Mouse (Mus musculus): Measurements from ENCODE around the gene Gm49416. TPM values are rescaled to one million over a fixed set of nuclear protein-coding genes. Genes with fewer than 3 reads are reported as not detected.

The Gm49416 gene
- 2.5 TPM in 1 of 2 replicates, not detected in the other for polyA plus RNA-seq (2014; fragmentation: Nextera tagmentation; extraction: Ambion mirVana)

DNA sequence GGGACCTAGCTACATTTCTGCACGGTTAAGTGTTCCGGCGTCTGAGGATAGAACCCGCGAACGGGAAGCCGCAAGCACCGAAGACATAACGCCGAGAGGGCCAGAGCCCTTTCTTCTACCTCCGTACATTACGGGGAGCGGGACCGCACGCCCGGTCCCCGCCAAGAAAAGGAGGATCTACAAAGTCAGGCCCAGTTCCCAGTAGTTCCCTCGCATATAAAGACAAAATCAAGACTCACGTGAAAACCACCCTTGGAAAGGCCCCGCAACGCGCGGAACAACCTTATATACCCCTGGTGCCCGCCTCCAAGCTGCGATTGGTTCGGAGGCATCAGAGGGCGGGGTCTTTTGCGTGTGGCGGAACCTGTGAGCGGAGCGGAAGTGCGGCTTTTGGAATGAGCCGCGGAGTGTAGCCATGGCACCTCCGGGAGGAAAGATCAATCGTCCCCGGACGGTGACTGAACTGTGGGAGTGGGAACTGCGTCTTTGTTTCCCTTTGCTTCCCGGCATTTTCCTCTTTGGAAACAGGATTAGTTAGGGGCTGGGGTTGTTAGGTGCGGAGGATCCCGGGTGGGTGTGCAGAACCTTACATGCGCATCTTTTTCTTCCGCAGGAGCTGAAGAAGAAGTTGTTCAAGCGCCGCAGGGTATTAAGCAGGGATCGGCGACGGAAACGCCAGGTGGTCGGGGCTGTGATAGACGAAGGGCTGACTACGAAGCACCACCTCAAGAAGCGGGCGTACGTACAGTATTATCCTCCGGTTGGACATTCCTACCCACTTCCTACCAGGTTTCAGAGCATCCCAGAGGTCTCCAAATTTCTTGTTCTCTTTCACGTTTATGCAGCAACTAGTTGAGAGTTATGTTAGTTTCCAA, at the start of gene Gm49416, which contains the start of gene 1810009A15Rik:
Gm49416 (plus strand) TSS at position 416 of the 875 bp plus-strand sequence.
1810009A15Rik (plus strand) TSS at position 343 of the 875 bp plus-strand sequence.
- Histone ChIP-seq H3K9ac (peak within 1 kb of the TSS; percentile 70), H3K9me3 (ENCODE audit: control insufficient read depth, low read length) (no peaks in the 10 kb centered on the region), H3K4me3 (replicated peaks; ENCODE audit: low read length) (peak within 1 kb of the TSS; percentile 67), H3K27me3 (ENCODE audit: control insufficient read depth, insufficient read depth, low read length) (no peaks in the 10 kb centered on the region), H3K4me2 (replicated peaks) (peak within 1 kb of the TSS; percentile 89), H3K27ac (peak within 1 kb of the TSS; percentile 89), H3K36me3 (replicated peaks; ENCODE audit: control insufficient read depth, insufficient read depth) (peaks cover 13% of the 10 kb centered on the region), H3K4me1 (replicated peaks; ENCODE audit: control insufficient read depth, insufficient read depth, low read length) (peaks cover 21% of the 10 kb centered on the region)
- DNase-seq (ENCODE audit: low spot score) (peak; percentile 98), ATAC-seq (ENCODE audit: low FRiP score) (peak; percentile 94)
- under 1% methylated on average over 58 of the region's 58 CpGs for WGBS

DNA sequence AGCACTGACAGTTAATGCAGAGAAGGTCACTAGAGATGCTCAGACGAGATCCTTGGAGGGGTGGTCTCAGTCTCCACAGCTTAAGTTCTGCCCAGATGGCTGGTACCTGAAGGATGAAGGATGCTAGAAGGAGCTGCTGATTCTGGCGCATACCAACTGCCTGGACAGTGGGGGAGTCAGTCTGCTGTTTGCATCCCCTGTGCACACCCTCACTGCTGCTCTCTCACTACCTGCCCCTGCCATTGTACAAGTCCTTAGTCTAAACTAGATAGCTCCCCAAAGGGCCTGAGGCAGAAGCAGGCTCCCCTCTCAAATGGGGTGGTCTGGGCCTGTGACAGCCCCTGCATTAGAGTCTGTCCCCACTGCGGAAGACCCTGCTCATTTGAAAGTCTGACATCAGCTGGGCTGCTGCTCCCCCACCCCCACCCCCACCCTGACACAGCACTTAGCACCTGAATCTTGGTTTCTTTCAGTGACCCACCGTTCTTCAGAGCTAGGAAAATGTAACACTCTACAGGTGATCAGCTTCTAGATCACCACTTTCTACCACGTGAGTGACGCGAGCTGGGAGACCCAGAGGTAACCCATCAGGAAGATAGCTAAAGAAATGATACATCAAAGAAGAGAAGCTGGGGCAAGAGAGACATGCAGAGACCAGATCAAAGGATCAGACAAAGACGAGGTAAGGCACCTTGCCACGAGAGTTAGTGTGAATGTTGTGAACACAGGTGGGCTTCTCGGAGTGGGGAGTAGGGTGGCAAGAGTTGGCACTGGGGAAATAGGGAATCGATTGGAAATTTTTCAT, 49.4 kb upstream of the Gm49416 start, which contains the start of gene Gng3:
Gng3 (minus strand) TSS at position 92 of the 805 bp plus-strand sequence.
- peak within 1 kb of the TSS; percentile 94 for H3K9ac ChIP-seq
- ATAC-seq (ENCODE audit: low FRiP score) (peak; percentile 93), DNase-seq (ENCODE audit: low spot score) (peak; percentile 83)
- H3K27me3 ChIP-seq (ENCODE audit: control insufficient read depth, insufficient read depth, low read length): no peaks in the 10 kb centered on the region
- H3K27ac ChIP-seq: peak within 1 kb of the TSS; percentile 96
- WGBS: 29% methylated on average over 11 of the region's 11 CpGs
- peaks cover 13% of the 10 kb centered on the region for H3K4me1 ChIP-seq (replicated peaks; ENCODE audit: control insufficient read depth, insufficient read depth, low read length)
- H3K9me3 ChIP-seq (ENCODE audit: control insufficient read depth, low read length): no peaks in the 10 kb centered on the region
- H3K4me3 ChIP-seq (replicated peaks; ENCODE audit: low read length): peak within 1 kb of the TSS; percentile 77
- peaks cover 37% of the 10 kb centered on the region for H3K36me3 ChIP-seq (replicated peaks; ENCODE audit: control insufficient read depth, insufficient read depth)
- H3K4me2 ChIP-seq (replicated peaks): peak within 1 kb of the TSS; percentile 66

DNA sequence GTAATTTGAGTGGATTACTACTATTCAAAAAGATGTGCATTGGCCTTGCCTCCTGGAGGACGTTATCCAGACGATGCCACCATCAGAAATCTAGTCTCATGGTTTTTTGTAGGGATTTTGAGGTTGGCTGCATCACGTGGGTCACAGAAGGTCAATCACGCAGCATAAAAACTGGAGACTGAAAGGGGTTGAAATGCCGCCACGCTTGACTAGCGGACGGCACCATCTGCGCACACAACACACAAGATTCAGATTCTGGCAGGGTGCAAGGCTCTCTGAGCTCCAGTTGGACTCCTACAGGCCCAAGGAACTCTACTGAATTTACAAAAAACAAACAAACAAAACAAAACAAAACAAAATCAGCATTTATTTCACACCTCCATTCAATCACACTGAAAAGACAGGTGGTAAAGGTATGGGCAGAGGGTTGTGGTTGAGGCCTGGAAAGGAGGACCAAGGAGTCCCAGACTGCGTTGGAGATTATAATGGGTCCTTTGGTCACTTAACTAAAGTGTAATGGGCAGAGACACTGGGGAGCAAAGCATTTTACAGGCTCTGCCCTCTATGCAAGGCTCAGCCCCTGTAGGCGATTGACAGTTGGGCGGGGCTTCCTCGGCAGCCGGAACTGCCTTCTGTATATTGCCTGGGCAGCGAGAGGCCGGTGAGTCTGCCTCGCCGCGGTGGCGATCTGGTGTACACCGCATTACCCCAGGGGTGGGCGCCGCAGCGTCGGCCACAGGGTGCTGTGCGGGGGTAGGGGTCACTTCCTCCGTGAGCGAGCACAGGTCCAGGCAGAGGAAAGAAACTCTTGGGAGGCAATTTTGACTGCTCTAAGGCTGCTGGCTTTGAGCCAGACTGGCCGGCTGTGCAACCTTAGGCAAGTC, 48.6 kb upstream of the Gm49416 start:
- Histone ChIP-seq H3K4me3 (replicated peaks; ENCODE audit: low read length) (peak overlapping the region; percentile 77), H3K27me3 (ENCODE audit: control insufficient read depth, insufficient read depth, low read length) (no peaks in the 10 kb centered on the region), H3K4me1 (replicated peaks; ENCODE audit: control insufficient read depth, insufficient read depth, low read length) (peaks cover 13% of the 10 kb centered on the region), H3K9me3 (ENCODE audit: control insufficient read depth, low read length) (no peaks in the 10 kb centered on the region), H3K4me2 (replicated peaks) (peak overlapping the region; percentile 66), H3K36me3 (replicated peaks; ENCODE audit: control insufficient read depth, insufficient read depth) (peaks cover 34% of the 10 kb centered on the region), H3K27ac (peak overlapping the region; percentile 96), H3K9ac (peak overlapping the region; percentile 94)
- no peak for ATAC-seq (ENCODE audit: low FRiP score)
- WGBS: 13% methylated on average over 29 of the region's 29 CpGs
- DNase-seq (ENCODE audit: low spot score): peak; percentile 67

DNA sequence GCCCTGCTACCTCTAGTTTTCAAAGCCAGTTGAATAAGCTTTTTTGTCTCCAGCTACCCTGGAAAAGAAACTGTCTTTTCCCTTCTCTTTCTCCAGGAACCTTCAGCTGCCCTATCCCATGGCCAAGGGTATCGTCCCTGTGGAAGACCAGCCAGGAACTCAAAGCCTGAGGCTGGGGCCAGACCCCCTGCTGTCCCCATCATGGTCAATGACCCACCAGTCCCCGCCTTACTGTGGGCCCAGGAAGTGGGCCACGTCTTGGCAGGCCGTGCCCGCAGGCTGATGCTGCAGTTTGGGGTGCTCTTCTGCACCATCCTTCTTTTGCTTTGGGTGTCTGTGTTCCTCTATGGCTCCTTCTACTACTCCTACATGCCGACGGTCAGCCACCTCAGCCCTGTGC, 47.7 kb upstream of the Gm49416 start:
- WGBS: 82% methylated on average over 7 of the region's 7 CpGs
- ATAC-seq (ENCODE audit: low FRiP score) (no peak), DNase-seq (ENCODE audit: low spot score) (no peak)
- H3K9me3 ChIP-seq (ENCODE audit: control insufficient read depth, low read length): no peaks in the 10 kb centered on the region
- peak overlapping the region; percentile 66 for H3K4me2 ChIP-seq (replicated peaks)
- no peaks in the 10 kb centered on the region for H3K27me3 ChIP-seq (ENCODE audit: control insufficient read depth, insufficient read depth, low read length)
- H3K4me3 ChIP-seq (replicated peaks; ENCODE audit: low read length): peak overlapping the region; percentile 77
- H3K27ac ChIP-seq: peak overlapping the region; percentile 96; the same call in 1 of the 2 replicates
- peak overlapping the region; percentile 94 for H3K9ac ChIP-seq
- peaks cover 36% of the 10 kb centered on the region for H3K36me3 ChIP-seq (replicated peaks; ENCODE audit: control insufficient read depth, insufficient read depth)
- peaks cover 13% of the 10 kb centered on the region for H3K4me1 ChIP-seq (replicated peaks; ENCODE audit: control insufficient read depth, insufficient read depth, low read length)

DNA sequence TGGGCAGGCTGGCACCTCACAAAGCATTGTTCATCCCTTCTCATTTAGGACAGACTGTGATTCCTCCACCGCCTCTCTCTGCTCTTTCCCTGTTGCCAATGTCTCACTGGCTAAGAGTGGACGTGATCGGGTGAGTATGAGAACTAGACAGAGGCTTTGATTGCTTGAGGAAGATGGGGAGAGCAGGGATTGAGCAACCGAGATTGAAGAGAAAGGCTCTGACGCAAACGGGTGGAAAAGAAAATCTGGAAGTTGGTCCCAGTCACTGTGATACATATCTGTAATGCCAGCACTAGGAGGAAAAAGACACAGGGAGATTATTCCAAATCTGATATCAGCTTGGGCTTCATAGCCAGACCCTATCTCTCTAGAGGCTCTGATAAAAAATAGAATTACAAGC, 45.8 kb upstream of the Gm49416 start:
- no peak for ATAC-seq (ENCODE audit: low FRiP score)
- Histone ChIP-seq H3K9me3 (ENCODE audit: control insufficient read depth, low read length) (no peaks in the 10 kb centered on the region), H3K4me3 (replicated peaks; ENCODE audit: low read length) (no peak overlapping the region), H3K4me1 (replicated peaks; ENCODE audit: control insufficient read depth, insufficient read depth, low read length) (peaks cover 13% of the 10 kb centered on the region), H3K27me3 (ENCODE audit: control insufficient read depth, insufficient read depth, low read length) (no peaks in the 10 kb centered on the region), H3K4me2 (replicated peaks) (no peak overlapping the region), H3K9ac (no peak overlapping the region), H3K27ac (no peak overlapping the region), H3K36me3 (replicated peaks; ENCODE audit: control insufficient read depth, insufficient read depth) (peaks cover 55% of the 10 kb centered on the region)
- 88% methylated on average over 6 of the region's 6 CpGs for WGBS
- no peak for DNase-seq (ENCODE audit: low spot score)

DNA sequence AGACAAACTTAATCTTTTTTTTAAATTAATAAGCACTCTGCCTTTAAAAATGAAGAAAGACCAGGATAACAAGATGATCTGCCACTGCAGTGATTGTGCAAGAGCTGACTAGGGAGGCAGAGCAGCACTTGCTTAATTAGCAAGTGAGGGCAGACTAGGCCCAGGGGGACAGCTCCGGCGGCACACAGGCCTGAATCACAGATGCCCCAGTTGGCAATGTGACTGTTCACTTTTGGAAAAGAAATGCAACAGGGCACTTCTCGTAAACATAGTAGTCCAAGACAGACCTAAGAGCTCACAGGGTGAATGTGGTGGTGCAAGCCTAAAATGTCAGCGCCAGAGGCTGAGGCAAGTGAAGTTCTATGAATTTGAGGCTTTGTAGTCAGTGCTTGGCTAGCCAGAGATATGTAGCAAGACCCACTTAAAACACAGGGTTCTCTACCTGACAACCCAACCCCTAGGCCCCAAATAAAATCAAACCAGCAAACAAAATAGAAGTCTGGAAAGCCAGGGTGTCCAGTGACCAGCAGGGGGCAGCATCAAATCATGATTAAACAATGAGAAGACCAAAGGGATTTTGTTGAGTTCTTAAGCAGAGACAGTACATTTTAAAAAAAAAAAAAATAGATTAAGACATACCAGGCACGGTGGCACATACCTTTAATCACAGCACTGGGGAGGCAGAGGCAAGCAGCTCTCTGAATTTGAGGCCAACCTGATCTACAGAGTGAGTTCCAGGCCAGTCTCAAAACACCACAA, 44.2 kb upstream of the Gm49416 start:
- ATAC-seq (ENCODE audit: low FRiP score): no peak
- no peaks in the 10 kb centered on the region for H3K9me3 ChIP-seq (ENCODE audit: control insufficient read depth, low read length)

DNA sequence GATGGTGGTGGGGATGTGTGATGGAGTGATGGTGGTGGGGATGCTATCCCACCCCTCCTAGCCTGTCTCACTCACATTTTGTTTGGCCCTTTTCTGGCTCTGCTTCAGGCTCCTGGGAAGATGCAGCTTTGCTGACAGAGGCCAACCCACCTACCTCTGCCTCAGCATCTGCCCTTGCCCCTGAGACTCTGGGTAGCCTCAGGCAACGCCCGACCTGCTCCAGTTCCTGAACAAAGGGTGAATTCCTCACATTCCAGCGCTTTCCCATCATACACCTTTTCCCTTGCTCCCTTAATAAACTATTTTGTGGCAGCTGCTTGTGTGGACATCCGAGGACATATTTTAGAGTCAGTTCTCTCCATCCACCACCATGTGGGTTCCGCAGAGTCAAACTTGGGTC, 40.4 kb upstream of the Gm49416 start:
- Histone ChIP-seq H3K9me3 (ENCODE audit: control insufficient read depth, low read length) (no peaks in the 10 kb centered on the region), H3K4me3 (replicated peaks; ENCODE audit: low read length) (no peak overlapping the region), H3K27me3 (ENCODE audit: control insufficient read depth, insufficient read depth, low read length) (no peaks in the 10 kb centered on the region; the same call in 1 of the 2 replicates), H3K9ac (no peak overlapping the region), H3K4me2 (replicated peaks) (no peak overlapping the region), H3K4me1 (replicated peaks; ENCODE audit: control insufficient read depth, insufficient read depth, low read length) (no peaks in the 10 kb centered on the region), H3K27ac (no peak overlapping the region), H3K36me3 (replicated peaks; ENCODE audit: control insufficient read depth, insufficient read depth) (peaks cover 52% of the 10 kb centered on the region)
- DNase-seq (ENCODE audit: low spot score) (no peak), ATAC-seq (ENCODE audit: low FRiP score) (no peak)
- 86% methylated on average over 5 of the region's 5 CpGs for WGBS

More for the DNA sequence above, 44.2 kb upstream of the Gm49416 start:
- WGBS: 61% methylated on average over 5 of the region's 5 CpGs
- Histone ChIP-seq H3K27ac (no peak overlapping the region), H3K4me2 (replicated peaks) (no peak overlapping the region), H3K36me3 (replicated peaks; ENCODE audit: control insufficient read depth, insufficient read depth) (peaks cover 65% of the 10 kb centered on the region), H3K4me1 (replicated peaks; ENCODE audit: control insufficient read depth, insufficient read depth, low read length) (peaks cover 13% of the 10 kb centered on the region), H3K27me3 (ENCODE audit: control insufficient read depth, insufficient read depth, low read length) (no peaks in the 10 kb centered on the region), H3K9ac (no peak overlapping the region), H3K4me3 (replicated peaks; ENCODE audit: low read length) (no peak overlapping the region)
- peak; percentile 85 for DNase-seq (ENCODE audit: low spot score)

DNA sequence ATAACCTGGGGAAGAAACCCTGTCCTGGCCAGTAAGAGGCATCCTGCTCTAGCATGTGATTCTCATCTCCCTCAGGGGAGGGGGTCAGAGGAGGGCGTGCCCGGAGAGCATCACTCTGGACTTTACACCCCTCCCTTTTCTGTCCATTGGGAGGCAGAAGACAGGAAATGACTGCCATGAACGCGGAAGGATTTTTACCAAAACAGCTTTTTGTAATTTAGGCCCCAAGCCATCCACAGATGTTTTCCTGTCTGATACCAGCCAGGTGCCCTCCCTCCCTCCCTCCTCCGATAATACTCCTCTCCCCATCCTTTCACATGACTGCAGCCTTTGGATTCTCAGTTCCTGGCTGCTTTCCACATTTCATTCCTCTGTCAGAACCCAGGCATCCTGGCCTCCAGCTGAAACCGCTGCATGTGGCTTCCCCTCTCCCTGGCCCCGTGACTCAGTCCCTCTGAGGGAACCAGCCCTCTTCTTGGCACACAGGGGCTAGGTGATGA, 38.3 kb upstream of the Gm49416 start, which contains the start of gene Lrrn4cl:
Lrrn4cl (plus strand) TSS at position 367 of the 500 bp plus-strand sequence.
- Histone ChIP-seq H3K4me1 (replicated peaks; ENCODE audit: control insufficient read depth, insufficient read depth, low read length) (no peaks in the 10 kb centered on the region), H3K27ac (no peak within 1 kb of the TSS), H3K4me2 (replicated peaks) (no peak within 1 kb of the TSS; the same call in 1 of the 2 replicates), H3K4me3 (replicated peaks; ENCODE audit: low read length) (no peak within 1 kb of the TSS), H3K36me3 (replicated peaks; ENCODE audit: control insufficient read depth, insufficient read depth) (peaks cover 35% of the 10 kb centered on the region), H3K9me3 (ENCODE audit: control insufficient read depth, low read length) (no peaks in the 10 kb centered on the region), H3K9ac (no peak within 1 kb of the TSS), H3K27me3 (ENCODE audit: control insufficient read depth, insufficient read depth, low read length) (no peaks in the 10 kb centered on the region; the same call in 1 of the 2 replicates)
- ATAC-seq (ENCODE audit: low FRiP score): peak; percentile 34; the same call in 1 of the 2 replicates
- WGBS: 35% methylated on average over 7 of the region's 7 CpGs
- no peak for DNase-seq (ENCODE audit: low spot score)

Data from hindbrain, embryonic 14.5 days (tissue).